Mouse (Mus musculus) layer of hippocampus, postnatal 14 days (tissue): ENCODE data around the gene Arl4a. TPM values are rescaled to one million over a fixed set of nuclear protein-coding genes. Genes with fewer than 3 reads are reported as not detected.

Source experiments
- DNase-seq, 2 experiments: peaks; one replicate each; pipeline ENCODE4 v3.0.0; 2021 to 2022; ENCODE audit warnings: low spot score in 2 of 2, mixed read lengths in 1 of 2
- long read RNA-seq, 2 experiments: library from polyadenylated mRNA; stranded (forward); transcript quantifications; one replicate each; pipeline ENCODE4 v2.0.0; 2021
- total RNA-seq, 2 experiments: library from RNA; stranded (reverse); gene quantifications; 2 replicates each; pipeline ENCODE4 v1.2.3; 2021

Arl4a gene
- total RNA-seq, result 10 to 100 TPM; 37.3 to 37.5 TPM
- long read RNA-seq, experiment 1, transcript Arl4a-201 (2 exons, 1,200 nt), result major isoform, 32 of 42 reads
- long read RNA-seq, experiment 1, transcript Arl4a-205 (2 exons, 3,710 nt), result minor isoform, 8 of 42 reads
- long read RNA-seq, experiment 1, partial matches to known transcripts, result 2 of 42 reads
- long read RNA-seq, experiment 1, other reads (novel, unspliced or antisense), result 0 of 42 reads
- long read RNA-seq, experiment 2, transcript Arl4a-201 (2 exons, 1,200 nt), result major isoform, 50 of 70 reads
- long read RNA-seq, experiment 2, transcript Arl4a-205 (2 exons, 3,710 nt), result minor isoform, 16 of 70 reads
- long read RNA-seq, experiment 2, partial matches to known transcripts, result 0 of 70 reads
- long read RNA-seq, experiment 2, other reads (novel, unspliced or antisense), result 4 of 70 reads

DNA sequence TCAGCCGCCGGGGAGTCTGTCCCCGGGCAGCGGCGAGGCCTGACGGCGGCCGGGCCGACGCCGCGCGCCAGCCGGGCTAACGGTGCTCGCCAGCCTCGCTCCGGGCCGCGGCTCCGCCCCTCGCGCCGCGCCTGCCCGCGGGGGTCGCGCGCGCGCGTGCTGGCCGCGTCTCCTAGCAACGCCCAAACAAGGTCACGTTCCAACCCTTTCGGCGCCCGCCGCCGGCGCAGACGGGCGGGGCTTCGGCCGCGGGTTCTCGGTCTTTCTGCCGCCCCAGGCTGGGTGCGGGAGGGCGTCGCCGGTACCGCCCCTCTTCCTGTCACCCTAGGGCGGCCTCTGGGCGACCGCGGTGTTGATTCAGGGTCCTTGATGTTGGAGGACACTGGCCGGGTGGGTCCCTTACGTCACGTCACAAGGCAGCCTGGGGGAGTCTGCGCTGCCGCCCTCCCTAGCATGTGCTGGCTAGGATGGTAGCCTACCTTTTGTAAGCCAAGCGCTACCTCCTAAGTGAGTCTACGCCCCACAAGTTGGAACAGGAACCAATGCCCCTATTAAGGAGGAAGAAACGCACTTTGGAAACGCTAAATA, at the start of gene Arl4a:
Gene Arl4a (minus strand): TSS at position 150 of the 588 bp plus-strand sequence.
- DNase-seq, result peak; percentile 85 to 87

DNA sequence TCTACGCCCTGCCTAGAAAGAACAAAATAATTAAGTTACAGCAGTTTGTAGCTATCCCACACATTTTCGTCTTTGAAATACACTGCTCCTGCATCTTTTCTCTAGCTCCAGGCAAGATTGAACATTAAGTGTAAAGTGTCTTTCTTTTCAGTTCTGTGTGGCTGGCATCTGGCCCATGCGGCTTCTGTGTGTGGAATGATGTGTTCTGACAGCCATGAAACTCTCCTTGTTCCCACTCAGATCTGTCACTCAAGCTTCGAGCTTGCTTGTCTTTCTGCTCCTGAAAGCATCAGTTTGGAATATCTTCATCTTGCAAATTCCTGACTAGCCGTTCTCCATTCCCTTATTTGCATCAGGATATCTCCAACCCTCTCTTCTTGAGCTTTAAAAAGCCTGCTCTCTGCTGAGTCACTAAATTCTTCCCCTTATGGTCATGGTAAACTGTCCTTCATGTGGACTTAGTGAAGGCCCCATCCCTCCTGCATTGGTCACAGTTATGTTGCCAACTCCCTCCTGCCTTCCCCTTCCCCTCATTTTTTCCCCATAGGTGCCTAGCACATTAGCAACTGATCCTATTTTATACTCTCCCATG, 48.0 kb upstream of the Arl4a start:
- DNase-seq, result peak; percentile 34 to 70

DNA sequence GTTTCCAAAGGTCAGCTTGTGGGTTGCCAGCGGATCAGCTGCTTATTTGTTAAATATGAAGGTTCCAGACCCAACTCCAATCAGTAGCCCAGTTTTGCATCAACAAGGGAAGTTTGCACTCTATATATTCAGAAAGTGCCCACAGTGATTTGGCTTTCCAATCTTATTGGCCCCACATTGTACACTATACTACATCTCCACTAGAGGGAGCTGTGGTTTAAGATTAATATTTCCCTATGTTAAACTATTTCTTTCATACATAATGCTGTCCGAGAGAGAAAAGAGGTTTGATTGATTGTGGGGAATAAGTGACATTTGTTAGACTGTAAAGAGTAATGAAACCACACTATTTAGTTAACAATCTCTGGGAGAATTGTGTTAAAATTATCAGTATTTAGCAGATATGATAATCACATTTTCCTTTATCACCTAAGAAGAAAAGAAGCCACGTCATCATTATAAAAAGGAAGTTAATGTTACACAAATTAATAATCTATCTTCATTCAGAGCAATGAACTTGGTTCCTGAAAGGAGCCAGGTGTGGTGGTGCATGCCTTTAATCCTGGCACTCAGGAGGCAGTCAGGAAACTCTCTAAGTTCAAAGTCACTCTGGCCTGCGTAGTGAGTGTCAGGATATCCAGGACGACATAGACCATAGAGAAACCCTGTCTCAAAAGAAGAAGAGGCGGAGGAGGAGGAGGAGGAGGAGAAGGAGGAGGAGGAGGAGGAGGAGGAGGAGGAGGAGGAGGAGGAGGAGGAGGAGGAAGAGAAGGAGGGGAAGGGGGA, 44.8 kb upstream of the Arl4a start:
- DNase-seq, result peak in 1 of 2 experiments; percentile 58

DNA sequence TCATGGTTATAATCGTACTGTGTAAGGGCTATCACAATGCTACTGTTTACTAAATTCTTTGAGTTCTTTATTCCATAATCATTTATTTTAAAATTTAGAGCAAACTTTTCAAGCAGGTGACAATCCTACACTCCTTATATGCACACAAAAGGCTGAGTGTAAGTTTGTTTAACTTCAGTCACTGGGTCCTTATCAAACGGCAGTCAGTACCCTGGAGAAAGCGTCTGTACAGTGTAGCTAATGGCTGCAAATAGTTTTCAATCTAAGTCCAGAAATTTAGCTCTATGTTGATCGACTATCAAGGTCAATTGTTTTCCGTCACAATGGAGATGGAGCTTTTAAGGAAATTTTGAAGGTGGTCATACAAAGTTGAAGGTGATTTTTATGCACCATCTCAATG, 44.2 kb upstream of the Arl4a start:
- DNase-seq, result no peak

DNA sequence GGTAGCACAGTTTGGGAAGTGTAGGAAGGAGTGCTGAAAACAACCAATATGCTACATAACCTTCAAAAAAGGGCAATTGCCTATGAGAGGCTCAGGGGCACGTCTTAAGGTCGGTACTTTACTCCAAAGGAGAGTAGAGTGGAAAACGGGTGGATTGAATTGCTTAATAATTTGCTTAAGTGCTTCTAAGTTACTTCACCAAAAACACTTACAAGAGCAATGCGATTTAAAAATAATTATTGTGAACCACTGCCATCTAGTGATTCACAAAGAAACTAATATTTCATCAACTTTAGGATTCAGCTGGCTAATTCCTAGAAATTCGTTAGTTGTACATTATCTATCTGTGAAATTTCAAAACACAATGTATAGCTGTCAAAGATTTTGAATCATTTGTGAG, 35.8 kb upstream of the Arl4a start:
- peak in 1 of 2 experiments; percentile 15 for DNase-seq

DNA sequence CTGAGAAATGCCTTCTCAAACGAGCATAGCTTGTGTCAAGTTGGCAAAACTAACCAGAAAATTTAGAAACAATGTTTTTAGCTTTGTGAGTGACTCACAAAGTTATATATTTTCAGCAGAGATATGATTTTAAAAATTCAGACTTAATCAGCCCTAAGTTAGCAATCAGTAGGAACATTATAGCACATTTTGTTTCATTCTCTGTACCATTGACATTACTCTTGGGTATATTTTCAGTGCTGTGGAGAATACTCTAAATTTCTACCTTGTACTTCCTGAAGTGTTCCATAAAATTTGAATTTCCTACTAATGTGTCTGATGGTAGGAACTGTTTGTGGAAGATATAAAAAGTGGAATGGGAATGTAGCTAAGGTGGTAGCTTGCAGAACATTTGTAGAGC, 9.2 kb upstream of the Arl4a start:
- no peak for DNase-seq

DNA sequence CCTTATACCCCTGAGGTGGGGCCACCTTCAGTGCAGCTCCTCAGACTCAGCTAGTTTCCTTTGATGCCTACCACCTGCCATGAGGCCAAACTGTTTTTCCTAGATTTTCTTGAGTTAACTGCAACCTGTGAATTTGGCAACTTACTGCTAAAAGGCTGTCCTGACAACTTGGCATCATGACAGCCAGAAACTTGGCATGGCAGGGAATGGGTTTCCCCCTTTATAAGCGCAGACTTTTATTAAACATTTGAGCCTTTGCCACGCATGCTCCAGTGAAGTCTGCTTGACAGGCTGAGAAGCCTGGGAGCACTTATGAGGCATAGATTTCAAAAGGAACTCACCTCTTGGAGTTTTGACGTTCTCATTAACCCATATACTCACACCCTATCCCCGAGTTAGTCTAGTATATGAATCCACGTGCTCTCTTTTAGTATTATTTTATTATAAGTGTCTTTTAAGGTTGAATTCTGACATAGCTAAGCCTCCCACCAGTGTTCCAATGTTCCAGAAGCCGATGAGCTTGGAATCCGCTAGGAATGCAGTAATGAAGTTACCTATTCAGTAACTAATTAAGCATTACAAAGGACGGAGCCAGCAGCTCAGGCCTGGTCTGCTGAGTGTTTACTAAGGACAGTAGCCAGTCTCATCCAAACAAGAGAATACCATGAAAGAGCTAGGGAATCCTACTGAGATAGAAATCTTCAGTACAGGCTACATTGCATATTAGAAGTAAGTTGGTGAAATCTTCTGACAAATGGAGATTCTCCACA, 6.2 kb upstream of the Arl4a start:
- DNase-seq, result no peak

DNA sequence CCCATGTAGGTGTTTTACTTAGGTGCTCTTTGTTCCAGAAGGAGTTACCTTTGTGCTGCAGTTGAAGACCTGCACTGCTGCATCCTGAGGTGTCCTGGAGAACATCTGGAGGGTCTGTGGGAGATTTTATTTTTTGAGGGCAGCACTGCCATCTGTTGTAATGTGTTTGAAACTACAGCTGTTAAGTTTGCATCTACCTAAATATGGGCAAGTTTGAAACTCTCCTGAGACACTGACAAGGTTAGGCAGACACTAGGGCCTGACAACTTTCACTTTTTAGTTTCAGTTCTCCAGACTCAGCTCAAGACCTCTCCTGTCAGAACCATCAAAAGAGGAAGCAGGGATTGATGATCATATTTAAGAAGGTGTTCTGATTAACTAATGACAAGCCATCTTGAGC, 2.2 kb upstream of the Arl4a start:
- peak; percentile 6 to 26 for DNase-seq

DNA sequence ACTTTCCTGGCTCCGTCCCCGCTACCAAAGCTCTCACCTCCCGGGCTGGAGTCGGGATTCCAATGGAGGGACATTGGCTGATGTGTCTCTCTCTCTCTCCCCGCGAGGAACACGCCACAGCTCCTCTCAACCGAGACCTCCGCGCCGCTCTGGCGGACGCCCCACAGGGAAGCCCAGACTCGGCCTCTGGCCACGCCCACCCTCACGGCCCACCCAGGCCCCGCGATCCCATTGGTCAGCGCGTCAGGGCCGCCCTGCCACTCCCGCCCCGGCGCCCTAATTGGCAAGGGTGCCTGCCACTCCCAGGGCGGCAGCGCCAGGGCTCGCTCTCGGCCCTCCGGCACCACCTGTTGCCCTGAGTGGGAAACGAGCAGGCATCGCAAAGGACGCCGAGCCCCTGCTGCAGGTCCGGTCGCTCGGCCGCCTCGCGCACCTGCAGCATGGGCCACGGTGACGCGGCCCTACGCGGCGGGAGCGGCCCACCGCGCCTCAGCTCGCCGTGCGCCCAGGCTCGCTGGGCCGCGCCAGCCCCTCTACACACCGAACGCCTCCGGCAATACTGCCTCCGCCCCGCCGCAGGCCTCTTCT, 505 bp downstream of the Arl4a start:
- DNase-seq, result peak; percentile 98

DNA sequence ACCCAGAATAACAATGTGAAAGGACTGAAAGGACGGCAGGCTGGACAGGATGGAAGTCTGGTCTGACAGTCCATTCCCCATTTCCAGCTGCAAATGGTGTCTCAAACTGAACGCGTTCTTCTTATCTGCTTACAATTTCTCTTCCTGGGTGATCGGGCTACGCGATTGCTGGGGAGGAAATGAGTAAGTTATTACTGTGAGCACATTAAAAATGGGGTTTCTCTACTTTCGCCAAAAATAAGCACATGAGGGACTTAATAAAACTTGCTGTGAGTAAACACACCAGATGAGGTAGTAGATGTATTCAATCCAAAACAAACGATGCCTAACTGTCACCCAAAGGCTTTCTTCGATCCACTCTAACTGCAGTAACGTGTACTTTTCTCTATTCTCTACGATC, 1.2 kb downstream of the Arl4a start:
- DNase-seq, result peak; percentile 8 to 16

DNA sequence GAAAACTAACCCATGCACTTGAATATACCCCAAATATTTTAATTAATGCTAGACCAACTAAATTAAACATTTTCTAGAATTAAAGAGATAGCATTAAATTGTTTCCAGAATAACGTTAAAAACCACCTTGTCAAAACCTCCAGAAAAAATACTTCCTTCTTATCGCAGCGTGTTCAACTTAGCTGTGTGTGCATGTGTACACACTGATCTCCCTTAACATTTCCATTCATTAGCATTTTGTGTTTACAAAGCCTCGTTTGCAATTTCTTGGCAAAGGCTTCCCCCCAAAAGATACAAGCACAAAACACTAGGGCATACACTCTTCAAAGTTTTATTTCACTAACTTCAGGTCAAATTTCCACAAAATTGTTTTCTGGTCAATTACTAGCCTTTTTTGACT, 2.3 kb downstream of the Arl4a start:
- no peak for DNase-seq

DNA sequence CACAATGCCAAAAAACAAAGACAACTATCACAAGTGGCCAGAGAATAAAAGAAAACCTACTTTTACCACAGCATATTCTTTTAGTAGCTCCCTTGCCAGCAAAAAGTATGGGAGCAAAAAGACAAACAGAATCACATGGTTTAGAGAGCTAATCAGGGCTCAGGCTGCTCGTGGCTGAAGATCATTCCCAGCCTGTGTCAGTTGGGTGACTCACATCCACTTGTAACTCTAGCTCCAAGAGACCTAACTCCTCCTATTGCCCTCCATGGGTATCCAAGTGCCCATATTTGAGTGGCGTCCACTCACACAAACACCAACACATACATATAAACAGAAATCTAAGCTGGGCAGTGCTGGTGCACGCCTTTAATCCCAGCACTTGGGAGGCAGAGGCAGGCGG, 8.6 kb downstream of the Arl4a start:
- DNase-seq, result no peak

DNA sequence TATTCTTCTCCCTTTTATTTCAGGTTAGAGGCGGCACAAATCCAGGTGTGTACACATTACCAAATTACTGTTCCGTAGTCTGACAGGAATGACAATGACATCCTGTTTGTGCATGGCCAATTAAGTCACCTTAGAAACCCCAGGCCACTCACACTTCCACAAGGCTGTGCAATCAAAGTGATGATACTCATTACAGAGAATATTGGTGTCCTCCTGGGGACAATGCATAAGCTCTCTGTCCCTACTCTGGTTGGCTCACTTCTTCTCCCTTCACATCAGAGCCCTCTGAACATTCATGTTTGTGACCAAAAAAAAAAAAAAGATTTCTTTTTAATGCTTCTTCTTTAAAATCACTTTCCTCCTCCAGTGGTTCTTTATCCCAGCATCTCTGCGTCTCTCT, 10.0 kb downstream of the Arl4a start:
- no peak for DNase-seq

DNA sequence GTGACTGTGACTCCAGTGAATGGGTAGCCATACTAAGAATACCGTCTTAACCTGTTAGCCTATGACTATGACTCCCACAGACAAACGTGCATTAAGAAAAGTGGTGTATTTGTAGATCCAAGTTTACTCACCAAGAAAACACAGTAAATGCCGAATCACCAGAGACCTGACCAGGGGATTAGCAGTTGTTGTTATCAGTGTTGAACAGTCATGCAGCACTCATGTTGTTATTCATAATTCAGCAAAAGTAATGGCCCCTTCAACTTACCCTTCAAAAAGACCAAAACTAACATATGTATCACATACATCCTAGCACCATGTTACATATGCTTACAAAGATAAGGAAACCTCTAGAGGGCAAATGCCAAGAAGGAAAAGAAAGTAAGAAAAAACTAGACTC, 10.4 kb downstream of the Arl4a start:
- DNase-seq, result no peak

DNA sequence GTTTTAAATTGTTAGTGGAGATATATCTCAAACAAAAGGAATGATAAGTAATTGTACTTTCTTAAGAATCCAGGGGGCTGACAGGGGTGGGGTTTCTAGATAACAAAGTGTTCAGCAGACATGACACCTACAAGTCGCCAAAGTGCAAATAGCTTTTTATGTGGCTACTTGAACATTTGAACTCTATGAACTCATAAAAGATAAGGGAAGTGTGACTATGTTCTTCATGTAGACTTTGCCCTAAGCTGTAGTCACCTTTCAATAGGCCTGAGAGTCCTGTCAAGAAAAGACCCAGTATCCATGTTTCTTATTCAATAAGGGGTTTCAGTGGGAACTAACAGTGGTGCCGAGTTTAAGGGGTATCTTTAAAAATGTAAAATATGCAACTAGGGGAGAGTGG, 13.9 kb downstream of the Arl4a start:
- no peak for DNase-seq

DNA sequence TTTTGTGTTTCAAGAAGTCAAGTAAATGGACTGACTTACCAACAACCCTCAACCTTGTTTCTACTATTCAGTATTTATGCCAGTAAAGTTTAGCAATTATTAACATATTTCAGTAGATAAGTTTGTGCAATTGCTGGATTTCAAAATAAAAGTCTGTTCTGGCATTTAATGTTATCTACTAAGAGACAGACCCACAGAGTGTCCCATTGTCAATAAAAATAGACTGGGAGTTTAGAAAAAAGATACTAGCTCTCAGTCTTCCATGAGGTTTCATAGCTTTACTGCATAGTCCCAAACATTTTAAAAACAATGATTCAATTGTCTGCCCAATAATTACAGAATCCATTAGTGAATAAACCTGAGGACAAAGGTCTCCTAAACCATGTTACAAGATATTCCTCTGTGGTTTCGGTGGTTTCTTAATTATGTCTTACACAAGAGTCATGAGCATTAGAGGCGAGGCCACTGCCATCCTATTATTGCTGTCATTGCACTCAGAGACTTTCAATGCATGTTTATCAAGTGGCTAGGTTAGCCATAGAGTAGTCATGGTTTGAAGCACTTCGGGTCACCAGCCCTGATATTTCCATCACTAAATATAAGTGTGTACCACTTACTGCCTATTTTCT, 14.7 kb downstream of the Arl4a start:
- DNase-seq, result no peak

DNA sequence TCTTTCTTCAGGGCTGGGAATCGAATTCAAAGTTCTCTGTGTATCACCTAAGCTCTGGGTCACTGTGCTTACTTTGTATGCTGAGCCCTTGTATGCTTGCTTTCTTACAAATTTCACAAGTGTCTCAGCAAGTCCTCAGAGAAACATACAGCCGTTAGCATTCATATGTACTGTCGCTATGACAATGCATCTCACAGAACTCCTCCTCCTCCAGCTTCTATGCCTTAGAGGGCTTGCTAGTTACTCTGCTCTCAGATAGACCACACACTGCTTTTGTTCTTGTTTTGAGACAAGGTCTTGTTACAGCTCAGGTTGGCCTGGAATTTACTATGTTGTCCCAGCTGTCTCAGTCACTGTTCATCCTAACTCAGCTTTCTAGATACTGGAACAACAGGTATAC, 15.5 kb downstream of the Arl4a start:
- no peak for DNase-seq

DNA sequence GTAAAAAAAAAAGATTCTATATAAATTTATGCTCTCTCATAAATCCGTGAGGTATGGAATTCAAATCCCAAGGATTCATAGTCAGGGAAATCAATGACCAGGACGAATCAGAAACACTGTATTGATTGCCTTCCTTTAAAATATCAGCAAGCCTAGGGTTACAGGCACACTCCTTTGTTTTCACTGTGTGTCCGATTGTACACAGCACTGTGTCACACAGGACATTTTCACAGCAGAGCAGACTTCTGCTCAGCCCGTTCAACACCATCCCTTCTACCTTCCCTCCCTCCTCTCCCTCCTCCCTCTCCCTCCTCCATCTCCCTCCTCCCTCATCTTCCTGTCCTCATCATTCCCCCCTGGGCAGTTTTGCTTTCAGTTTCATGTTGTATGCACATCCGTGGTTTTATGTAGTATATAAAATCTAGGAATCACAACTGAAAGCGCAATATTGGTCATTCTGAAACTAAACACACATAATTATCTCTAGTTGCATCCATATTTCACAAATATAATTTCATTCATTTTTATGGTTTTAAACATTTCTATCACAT, 19.8 kb downstream of the Arl4a start:
- DNase-seq, result no peak

DNA sequence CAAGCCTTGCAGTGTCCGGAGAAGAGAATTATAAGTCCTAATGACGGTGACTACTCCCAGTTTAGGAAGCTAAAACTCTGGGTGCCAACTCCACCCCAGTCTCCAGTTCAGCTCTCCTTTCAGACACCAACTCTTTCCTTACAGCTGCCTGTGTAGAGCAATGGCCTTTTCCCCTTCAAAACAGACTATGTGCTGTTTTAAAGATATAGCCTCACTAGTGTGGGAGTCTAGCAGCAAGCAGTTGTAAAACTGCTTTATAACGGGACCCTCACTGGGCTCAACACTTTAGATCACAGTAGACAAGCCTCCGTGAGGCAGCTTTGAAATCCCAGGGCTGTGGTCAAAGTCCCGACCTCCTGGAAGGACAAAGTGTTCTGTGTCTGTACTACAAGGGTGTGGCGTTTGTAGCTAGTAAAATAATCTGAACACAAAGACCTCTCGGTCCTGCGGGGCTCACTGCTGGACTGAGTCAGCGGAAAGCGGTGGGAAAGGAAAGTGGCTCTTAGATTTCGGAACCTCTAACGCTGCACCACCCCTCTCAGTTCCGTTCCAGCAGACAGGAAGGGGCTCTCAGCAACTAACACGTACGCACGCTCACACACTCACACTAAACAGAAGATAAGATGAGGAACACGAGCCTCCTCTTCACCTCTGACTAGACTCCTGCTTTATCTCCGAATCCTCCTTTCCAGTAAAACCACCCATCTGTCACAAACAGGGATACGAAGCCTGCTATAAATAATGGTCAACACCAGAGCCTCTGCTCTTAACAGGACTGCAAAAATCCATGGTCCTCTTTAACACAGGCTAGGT, 21.0 kb downstream of the Arl4a start:
- DNase-seq, result peak in 1 of 2 experiments; percentile 12
